Mouse (Mus musculus): ENCODE measurements around the gene Zfp982. TPM values are rescaled to one million over a fixed set of nuclear protein-coding genes. Genes with fewer than 3 reads are reported as not detected.
"Not testable (repeated sequence)": the region's sequence is repeated elsewhere in the genome, so short reads cannot be mapped to it uniquely, and the experiment has no call there.

Zfp982 gene
- polyA plus RNA-seq, 2 experiments, result 1.3 to 1.6 TPM

- no peaks in the 10 kb centered on the region for H3K9me3 ChIP-seq (ENCODE audit: control insufficient read depth, low read length)
- H3K27ac ChIP-seq, result no peak overlapping the region
- peak overlapping the region; percentile 52 to 71 for H3K4me3 ChIP-seq (ENCODE audit: insufficient read depth in 1 of 2, low read depth in 2 of 2, low read length in 2 of 2)
- DNase-seq (ENCODE audit: low read depth in 3 of 3, low spot score in 3 of 3) (no peak), ATAC-seq (ENCODE audit: insufficient read depth) (peak; percentile 61)
- H3K36me3 ChIP-seq (replicated peaks; ENCODE audit: control insufficient read depth, insufficient read depth, low read depth), result no peaks in the 10 kb centered on the region
- WGBS (ENCODE audit: insufficient replicate concordance), result 23% methylated on average over 13 of the region's 13 CpGs
- H3K4me1 ChIP-seq (replicated peaks; ENCODE audit: control insufficient read depth in 2 of 2, insufficient read depth in 2 of 2, low read length in 1 of 2), result no peaks in the 10 kb centered on the region; a peak in 1 of 4 replicates
- TF ChIP-seq EP300 (IDR thresholded peaks at IDR 0.05; ENCODE audit: low read depth), result no peak
- no peak for TF ChIP-seq CTCF (IDR thresholded peaks at IDR 0.05; ENCODE audit: low read depth)
- H3K9ac ChIP-seq (replicated peaks), result peak overlapping the region; percentile 61
- no peaks in the 10 kb centered on the region for H3K27me3 ChIP-seq (ENCODE audit: control insufficient read depth, insufficient read depth, low read length)
- H3K4me2 ChIP-seq (ENCODE audit: low read depth), result peak overlapping the region; percentile 71
Observed at GRCm38 (mm10) chr4:147449099-147449581, 43.1 kb upstream of the Zfp982 start.

GRCm38 (mm10) chr4:147449986-147450385 lies 42.2 kb upstream of the Zfp982 start:
- ATAC-seq (ENCODE audit: insufficient read depth); H3K9me3 ChIP-seq (ENCODE audit: control insufficient read depth, low read length); H3K27me3 ChIP-seq (ENCODE audit: control insufficient read depth, insufficient read depth, low read length); DNase-seq (ENCODE audit: low read depth in 3 of 3, low spot score in 3 of 3); H3K36me3 ChIP-seq (replicated peaks; ENCODE audit: control insufficient read depth, insufficient read depth, low read depth); H3K27ac ChIP-seq; H3K4me1 ChIP-seq (replicated peaks; ENCODE audit: control insufficient read depth in 2 of 2, insufficient read depth in 2 of 2, low read length in 1 of 2): not testable (repeated sequence)
- Histone ChIP-seq H3K4me3 (ENCODE audit: insufficient read depth in 1 of 2, low read depth in 2 of 2, low read length in 2 of 2) (peak overlapping the region; percentile 10 to 52; a peak in 2 of 4 replicates), H3K9ac (replicated peaks) (peak overlapping the region; percentile 61), H3K4me2 (ENCODE audit: low read depth) (peak overlapping the region; percentile 71)
- 53% methylated on average over 2 of the region's 2 CpGs for WGBS (ENCODE audit: insufficient replicate concordance)

- not testable (repeated sequence) for H3K27me3 ChIP-seq (ENCODE audit: control insufficient read depth, insufficient read depth, low read length); H3K4me1 ChIP-seq (replicated peaks; ENCODE audit: control insufficient read depth in 2 of 2, insufficient read depth in 2 of 2, low read length in 1 of 2); H3K4me3 ChIP-seq (ENCODE audit: insufficient read depth in 1 of 2, low read depth in 2 of 2, low read length in 2 of 2); H3K27ac ChIP-seq; H3K9ac ChIP-seq (replicated peaks); DNase-seq (ENCODE audit: low read depth in 3 of 3, low spot score in 3 of 3); H3K36me3 ChIP-seq (replicated peaks; ENCODE audit: control insufficient read depth, insufficient read depth, low read depth); H3K4me2 ChIP-seq (ENCODE audit: low read depth); H3K9me3 ChIP-seq (ENCODE audit: control insufficient read depth, low read length); ATAC-seq (ENCODE audit: insufficient read depth)
- 75% methylated on average over 7 of the region's 7 CpGs for WGBS (ENCODE audit: insufficient replicate concordance)
Observed at GRCm38 (mm10) chr4:147467207-147467606, 25.0 kb upstream of the Zfp982 start.

GRCm38 (mm10) chr4:147498772-147499613 lies 6.8 kb downstream of the Zfp982 start:
- H3K36me3 ChIP-seq (replicated peaks; ENCODE audit: control insufficient read depth, insufficient read depth, low read depth); H3K4me2 ChIP-seq (ENCODE audit: low read depth); H3K27ac ChIP-seq; DNase-seq (ENCODE audit: low read depth in 3 of 3, low spot score in 3 of 3); H3K9ac ChIP-seq (replicated peaks); H3K27me3 ChIP-seq (ENCODE audit: control insufficient read depth, insufficient read depth, low read length); ATAC-seq (ENCODE audit: insufficient read depth); H3K4me1 ChIP-seq (replicated peaks; ENCODE audit: control insufficient read depth in 2 of 2, insufficient read depth in 2 of 2, low read length in 1 of 2); H3K9me3 ChIP-seq (ENCODE audit: control insufficient read depth, low read length); H3K4me3 ChIP-seq (ENCODE audit: insufficient read depth in 1 of 2, low read depth in 2 of 2, low read length in 2 of 2): not testable (repeated sequence)
- WGBS (ENCODE audit: insufficient replicate concordance), result 67% methylated on average over 5 of the region's 5 CpGs

- Histone ChIP-seq H3K4me3 (ENCODE audit: insufficient read depth in 1 of 2, low read depth in 2 of 2, low read length in 2 of 2) (no peak overlapping the region), H3K4me2 (ENCODE audit: low read depth) (no peak overlapping the region), H3K4me1 (replicated peaks; ENCODE audit: control insufficient read depth in 2 of 2, insufficient read depth in 2 of 2, low read length in 1 of 2) (no peaks in the 10 kb centered on the region), H3K27ac (no peak overlapping the region), H3K27me3 (ENCODE audit: control insufficient read depth, insufficient read depth, low read length) (no peaks in the 10 kb centered on the region), H3K36me3 (replicated peaks; ENCODE audit: control insufficient read depth, insufficient read depth, low read depth) (no peaks in the 10 kb centered on the region), H3K9me3 (ENCODE audit: control insufficient read depth, low read length) (peaks cover 2% of the 10 kb centered on the region), H3K9ac (replicated peaks) (no peak overlapping the region)
- ATAC-seq (ENCODE audit: insufficient read depth) (no peak), DNase-seq (ENCODE audit: low read depth in 3 of 3, low spot score in 3 of 3) (no peak)
- no peak for TF ChIP-seq EP300 (IDR thresholded peaks at IDR 0.05; ENCODE audit: low read depth)
- 54% methylated on average over 2 of the region's 2 CpGs for WGBS (ENCODE audit: insufficient replicate concordance)
Observed at GRCm38 (mm10) chr4:147509174-147509573, 17.0 kb downstream of the Zfp982 start.
